Mouse (Mus musculus): ENCODE data around the gene Cd207. TPM values are rescaled to one million over a fixed set of nuclear protein-coding genes. Genes with fewer than 3 reads are reported as not detected.

Cd207 gene
- total RNA-seq, 2 experiments from 2014 or later = not detected

Other genes starting within 250 kb of the Cd207 start
- gene Tet3, start 218.8 kb downstream of the Cd207 start, total RNA-seq (2015; ENCODE audit: low replicate concordance) = 29.6 and 35.1 TPM in 2 replicates
- 24.9 and 25.5 TPM in 2 replicates for gene Tet3, start 218.8 kb downstream of the Cd207 start, total RNA-seq (2017; ENCODE audit: low replicate concordance)
- gene Dguok, start 170.9 kb downstream of the Cd207 start, total RNA-seq (2015; ENCODE audit: low replicate concordance) = 20.7 and 23.1 TPM in 2 replicates
- 22.9 and 25.4 TPM in 2 replicates for gene Dguok, start 170.9 kb downstream of the Cd207 start, total RNA-seq (2017; ENCODE audit: low replicate concordance)
- not detected in 2 replicates for gene Actg2, start 141.6 kb downstream of the Cd207 start, total RNA-seq (2015; ENCODE audit: low replicate concordance)
- not detected in 2 replicates for gene Actg2, start 141.6 kb downstream of the Cd207 start, total RNA-seq (2017; ENCODE audit: low replicate concordance)
- gene Stambp, start 105.1 kb downstream of the Cd207 start, total RNA-seq (2015; ENCODE audit: low replicate concordance) = 9.8 and 17.7 TPM in 2 replicates
- 2.5 and 4.3 TPM in 2 replicates for gene Stambp, start 105.1 kb downstream of the Cd207 start, total RNA-seq (2017; ENCODE audit: low replicate concordance)
- not detected in 2 replicates for gene Clec4f, start 21.7 kb downstream of the Cd207 start, total RNA-seq (2015; ENCODE audit: low replicate concordance)
- not detected in 2 replicates for gene Clec4f, start 21.7 kb downstream of the Cd207 start, total RNA-seq (2017; ENCODE audit: low replicate concordance)
- gene Vax2, start 33.4 kb upstream of the Cd207 start, total RNA-seq (2015; ENCODE audit: low replicate concordance) = not detected in 2 replicates
- not detected in 2 replicates for gene Vax2, start 33.4 kb upstream of the Cd207 start, total RNA-seq (2017; ENCODE audit: low replicate concordance)
- gene Atp6v1b1, start 65.1 kb upstream of the Cd207 start, total RNA-seq (2015; ENCODE audit: low replicate concordance) = not detected in 2 replicates
- not detected in 2 replicates for gene Atp6v1b1, start 65.1 kb upstream of the Cd207 start, total RNA-seq (2017; ENCODE audit: low replicate concordance)
- not detected in 2 replicates for gene Ankrd53, start 84.8 kb upstream of the Cd207 start, total RNA-seq (2015; ENCODE audit: low replicate concordance)
- not detected in 2 replicates for gene Ankrd53, start 84.8 kb upstream of the Cd207 start, total RNA-seq (2017; ENCODE audit: low replicate concordance)
- 14.2 and 28.2 TPM in 2 replicates for gene Tex261, start 98.0 kb upstream of the Cd207 start, total RNA-seq (2015; ENCODE audit: low replicate concordance)
- 8.1 and 8.6 TPM in 2 replicates for gene Tex261, start 98.0 kb upstream of the Cd207 start, total RNA-seq (2017; ENCODE audit: low replicate concordance)
- 1.9 and 7.9 TPM in 2 replicates for gene Nagk, start 117.1 kb upstream of the Cd207 start, total RNA-seq (2015; ENCODE audit: low replicate concordance)
- gene Nagk, start 117.1 kb upstream of the Cd207 start, total RNA-seq (2017; ENCODE audit: low replicate concordance) = 3.5 and 3.9 TPM in 2 replicates
- gene Paip2b, start 153.9 kb upstream of the Cd207 start, total RNA-seq (2015; ENCODE audit: low replicate concordance) = 0.19 and 1.9 TPM in 2 replicates
- gene Paip2b, start 153.9 kb upstream of the Cd207 start, total RNA-seq (2017; ENCODE audit: low replicate concordance) = 2.7 and 3.5 TPM in 2 replicates
- 34.9 and 82.2 TPM in 2 replicates for gene Zfp638, start 189.3 kb upstream of the Cd207 start, total RNA-seq (2015; ENCODE audit: low replicate concordance)
- 82.6 and 96.5 TPM in 2 replicates for gene Zfp638, start 189.3 kb upstream of the Cd207 start, total RNA-seq (2017; ENCODE audit: low replicate concordance)

All from erythroblast, adult 5-6 weeks (primary cell).